Mouse (Mus musculus): ENCODE results near the gene Tmem179b.

DNA sequence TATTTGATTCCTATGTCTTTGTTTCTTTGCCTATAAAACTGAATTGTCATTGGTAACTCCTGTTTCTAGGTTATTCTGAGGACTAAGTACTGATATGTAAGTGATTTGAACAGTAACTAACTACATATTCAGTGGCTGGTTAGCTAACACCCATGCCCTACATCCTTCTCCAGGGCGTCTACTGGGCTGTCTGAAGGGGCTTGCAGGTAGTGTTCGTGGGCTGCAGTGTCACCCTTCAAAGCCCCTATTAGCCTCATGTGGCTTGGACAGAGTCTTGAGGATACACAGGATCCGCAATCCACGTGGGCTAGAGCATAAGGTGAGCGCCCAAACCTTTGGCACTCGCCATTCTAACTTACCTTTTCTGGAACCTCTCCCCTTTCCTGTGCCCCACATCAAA lies 34.6 kb downstream of the Tmem179b start:
- TF ChIP-seq CTCF (IDR thresholded peaks at IDR 0.05; ENCODE audit: insufficient read depth, low read depth, low read length) = no peak
- no peak for TF ChIP-seq POLR2A (IDR thresholded peaks at IDR 0.05; ENCODE audit: insufficient read depth, low read depth, low read length)
